Mouse (Mus musculus) urinary bladder, adult 18-20 months (tissue): ENCODE data around the gene N4bp2.
A peak's percentile ranks its signal among the peaks of the same experiment; 100 is the strongest.
"Not testable (repeated sequence)": the region's sequence is repeated elsewhere in the genome, so short reads cannot be mapped to it uniquely, and the experiment has no call there.

Experiments
- DNase-seq, 2 experiments: peaks; one replicate each; pipeline ENCODE4 v3.0.0; 2022; ENCODE audit warnings: low spot score in 2 of 2, mixed read lengths in 2 of 2

Gene N4bp2

DNA sequence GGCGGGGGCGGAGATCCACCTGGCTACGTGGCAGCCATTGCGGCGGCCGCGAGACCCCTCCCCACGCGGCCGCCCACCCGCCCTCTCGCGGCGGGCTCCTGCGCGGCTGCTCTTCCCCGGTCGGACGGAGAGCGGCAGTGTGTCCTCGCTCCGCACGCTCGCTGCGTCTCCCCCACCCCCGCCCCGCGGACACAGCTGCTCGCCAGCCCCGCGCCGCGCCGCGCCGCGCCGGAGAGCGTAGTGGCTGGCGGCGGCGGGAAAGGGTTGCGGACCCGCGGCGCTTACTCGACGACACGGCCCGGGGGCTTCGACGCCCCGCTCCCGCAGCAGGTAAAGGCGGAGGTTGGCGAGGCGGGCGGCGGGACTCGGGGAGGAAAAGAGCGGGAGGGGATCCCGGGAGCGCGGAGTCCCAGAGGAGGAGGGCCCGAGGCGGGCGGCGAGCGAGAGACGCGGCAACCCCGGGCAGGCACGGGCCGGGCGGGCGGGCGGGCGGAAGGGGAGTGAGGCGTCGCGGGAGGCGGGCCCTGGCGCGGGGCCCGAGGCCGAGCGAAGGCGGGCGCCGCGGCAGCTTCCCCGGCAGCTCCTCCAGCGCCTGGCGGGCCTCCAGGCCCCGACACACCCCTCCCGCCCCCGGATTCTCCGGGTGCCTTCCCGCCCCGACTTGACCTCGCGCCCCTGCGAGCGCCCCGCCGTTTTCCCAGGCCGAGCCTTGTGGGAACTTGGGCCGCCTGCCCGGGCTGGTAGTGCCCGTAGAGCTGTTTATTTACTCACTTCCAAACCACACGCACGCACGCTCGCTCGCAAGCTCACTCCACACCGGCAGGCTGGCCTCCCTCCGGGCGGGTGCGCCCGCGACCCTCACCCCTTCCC, 830 bp downstream of the N4bp2 start:
- peak; percentile 80 to 84 for DNase-seq

DNA sequence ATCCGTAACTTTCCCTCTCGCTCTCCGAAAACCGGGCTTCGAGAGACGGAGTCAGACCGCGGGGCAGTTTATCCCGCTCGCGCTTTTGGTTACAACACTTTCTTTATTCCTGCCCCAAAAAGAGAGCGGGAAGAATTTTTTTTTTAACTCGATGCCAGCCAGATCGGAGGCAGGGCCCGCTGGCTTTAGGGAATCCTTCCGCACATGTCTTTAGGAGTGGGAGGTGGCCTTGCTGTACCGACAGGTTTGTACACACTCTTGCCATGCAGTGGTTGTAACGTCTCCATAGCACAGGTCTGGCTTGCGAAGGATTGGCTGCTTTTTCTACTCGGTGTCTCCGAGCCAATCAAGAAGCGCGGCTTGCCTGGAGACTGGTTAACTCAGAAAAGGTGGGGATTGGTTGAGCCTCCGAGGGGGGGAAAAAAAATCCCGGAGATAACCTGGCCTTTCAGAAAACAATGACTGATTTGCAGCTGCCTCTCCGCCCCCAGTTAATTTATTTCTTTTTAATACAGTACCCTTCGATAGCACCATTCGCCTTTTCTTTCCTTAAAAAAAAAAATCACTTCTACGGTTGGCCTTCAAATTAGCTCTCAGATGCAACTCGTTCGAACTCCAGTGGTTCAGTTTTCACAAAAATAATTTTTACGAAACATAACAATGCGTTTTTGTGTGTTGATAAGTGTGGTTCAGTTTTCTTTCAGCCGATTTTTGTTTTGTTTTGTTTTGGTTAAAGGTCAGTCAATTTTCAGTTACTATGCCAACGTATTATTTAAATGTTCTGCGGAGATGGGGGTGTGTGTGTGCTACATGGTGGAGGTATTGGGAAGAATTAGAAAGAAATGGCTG, 1.7 kb downstream of the N4bp2 start:
- DNase-seq, result peak in 1 of 2 experiments; percentile 86

DNA sequence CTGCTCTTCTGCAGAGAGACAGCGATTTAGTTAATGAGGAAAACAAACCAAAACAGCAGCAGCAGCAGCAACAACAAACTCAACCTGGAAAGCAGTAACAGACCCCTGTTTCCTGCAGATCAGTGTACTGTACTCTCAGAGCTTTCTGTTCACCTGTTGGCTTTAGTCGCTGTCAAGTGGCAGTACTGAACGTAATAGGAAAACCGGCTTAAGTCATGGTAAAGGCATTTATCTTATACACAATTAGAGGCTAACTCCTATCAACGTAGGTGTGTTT, 2.3 kb downstream of the N4bp2 start:
- DNase-seq, result no peak

DNA sequence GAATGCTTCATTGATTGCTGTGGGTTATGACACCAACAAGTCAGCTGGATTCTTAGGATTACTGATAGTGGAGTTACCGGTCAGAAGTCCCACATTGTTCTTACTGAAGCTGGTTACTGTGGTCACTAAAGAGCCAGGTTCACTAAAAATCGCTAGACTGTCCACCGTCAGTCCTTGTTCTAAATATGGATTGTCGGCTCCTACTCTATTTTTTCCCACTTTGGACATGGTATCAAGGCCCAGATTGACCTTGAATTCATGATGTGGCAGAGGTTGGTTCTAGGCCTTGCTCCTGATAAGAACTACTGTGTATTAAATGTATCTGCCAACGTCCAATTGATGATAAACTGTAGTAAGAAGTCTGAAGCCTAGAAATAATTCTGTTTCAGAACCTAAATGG, 4.7 kb downstream of the N4bp2 start:
- no peak for DNase-seq

DNA sequence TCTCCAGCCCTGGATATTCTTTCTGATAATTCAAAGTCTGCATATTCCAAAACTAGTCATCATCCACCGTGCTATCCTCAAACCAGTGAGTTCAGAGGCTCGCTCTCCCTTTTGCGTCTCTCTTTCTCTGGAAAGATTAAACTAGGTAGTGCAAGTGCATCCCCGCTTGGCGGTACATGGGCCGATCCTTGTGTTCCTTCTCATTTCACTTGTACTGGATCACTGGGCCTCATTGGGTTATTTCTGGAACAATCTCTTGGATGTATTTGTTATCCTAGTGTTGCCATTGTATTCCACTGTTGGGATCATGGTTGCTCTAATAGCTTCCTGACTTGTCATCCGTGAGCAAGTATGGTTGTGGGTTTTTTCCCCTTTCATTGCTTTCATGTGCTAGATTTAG, 6.7 kb downstream of the N4bp2 start:
- no peak for DNase-seq

DNA sequence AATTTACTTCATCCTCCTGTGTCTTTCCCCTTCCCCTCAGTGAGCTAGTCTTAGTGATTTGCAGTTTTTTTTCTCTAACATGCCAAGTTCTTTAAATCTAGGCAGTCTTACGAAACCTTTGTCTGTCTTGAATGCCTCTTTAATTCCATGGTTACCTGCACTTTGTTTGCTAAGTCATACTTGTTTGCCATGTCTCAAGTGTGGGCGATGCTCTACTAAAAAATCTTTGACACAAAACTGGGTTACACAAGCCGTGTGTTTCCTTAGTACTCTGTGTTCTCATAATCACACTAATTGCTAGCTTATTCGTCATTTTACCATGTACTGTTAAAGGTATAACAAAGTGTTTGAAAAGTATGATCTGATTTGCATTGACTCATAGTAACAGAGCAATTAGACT, 7.2 kb downstream of the N4bp2 start:
- no peak for DNase-seq

DNA sequence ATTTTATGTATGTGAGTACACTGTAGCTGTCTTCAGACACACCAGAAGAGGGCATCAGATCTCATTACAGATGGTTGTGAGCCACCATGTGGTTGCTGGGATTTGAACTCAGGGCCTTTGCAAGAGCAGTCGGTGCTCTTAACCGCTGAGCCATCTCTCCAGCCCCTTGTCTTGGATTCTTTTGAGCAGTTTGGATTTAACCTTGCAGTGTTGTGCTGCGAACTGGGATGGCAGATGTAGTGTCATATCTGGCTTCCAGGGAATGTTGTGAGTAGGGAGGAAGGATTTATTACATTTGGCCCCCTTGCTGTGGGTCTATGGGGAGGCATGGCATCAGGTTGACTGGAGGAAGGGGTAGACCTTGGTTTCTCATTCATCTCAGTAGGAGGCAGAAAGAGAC, 10.6 kb downstream of the N4bp2 start:
- DNase-seq, result not testable (repeated sequence)

DNA sequence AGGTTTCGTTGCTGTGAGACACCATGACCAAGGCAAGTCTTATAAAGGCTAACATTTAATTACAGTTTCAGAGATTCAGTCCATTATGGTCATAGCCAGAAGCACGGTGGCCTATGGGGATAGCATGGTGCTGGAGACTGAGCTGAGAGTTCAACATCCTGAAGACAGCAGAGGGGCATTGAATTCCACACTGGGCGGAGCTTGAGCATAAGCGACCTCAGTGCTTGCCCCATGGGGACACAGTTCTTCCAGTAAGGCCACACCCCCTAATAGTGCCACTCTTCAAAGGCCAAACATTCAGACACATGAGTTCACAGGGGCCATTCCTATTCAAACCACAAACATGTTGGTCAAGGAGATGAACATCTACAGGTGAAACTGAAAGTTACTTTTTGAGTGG, 12.8 kb downstream of the N4bp2 start:
- no peak for DNase-seq

DNA sequence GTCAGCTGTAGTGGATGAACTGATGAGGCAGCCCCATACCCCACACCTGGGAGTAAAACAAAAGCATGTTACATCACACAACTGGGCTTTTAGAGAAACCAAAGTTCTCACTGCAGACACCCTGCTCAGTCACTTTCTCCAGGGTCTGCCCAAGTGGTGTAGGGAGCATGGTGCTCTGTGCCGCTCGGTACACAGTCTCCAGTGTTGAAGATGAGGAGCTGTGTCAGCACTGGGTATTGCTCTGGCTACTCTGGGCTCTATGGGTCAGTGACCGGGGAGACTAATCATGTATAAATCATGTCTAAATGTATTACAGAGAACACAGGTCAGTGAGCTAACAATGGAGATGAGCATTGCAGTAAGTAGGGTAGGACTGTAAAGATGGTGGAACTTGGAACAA, 13.6 kb downstream of the N4bp2 start:
- DNase-seq, result no peak

DNA sequence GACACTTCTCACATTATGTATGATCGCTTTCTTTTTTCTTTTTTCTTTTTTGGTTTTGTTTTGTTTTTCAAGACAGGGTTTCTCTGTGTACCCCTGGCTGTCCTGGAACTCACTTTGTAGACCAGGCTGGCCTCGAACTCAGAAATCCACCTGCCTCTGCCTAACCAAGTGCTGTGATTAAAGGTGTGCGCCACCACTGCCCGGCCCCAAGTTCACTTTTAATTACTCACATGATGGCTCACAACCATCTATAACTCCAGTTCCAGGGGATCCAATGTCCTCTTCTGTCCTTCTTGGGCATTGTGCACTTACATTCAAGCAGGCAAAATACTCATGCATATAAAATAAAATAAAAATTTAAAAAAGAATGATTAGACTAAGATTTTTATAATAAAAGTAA, 15.7 kb downstream of the N4bp2 start:
- not testable (repeated sequence) for DNase-seq

DNA sequence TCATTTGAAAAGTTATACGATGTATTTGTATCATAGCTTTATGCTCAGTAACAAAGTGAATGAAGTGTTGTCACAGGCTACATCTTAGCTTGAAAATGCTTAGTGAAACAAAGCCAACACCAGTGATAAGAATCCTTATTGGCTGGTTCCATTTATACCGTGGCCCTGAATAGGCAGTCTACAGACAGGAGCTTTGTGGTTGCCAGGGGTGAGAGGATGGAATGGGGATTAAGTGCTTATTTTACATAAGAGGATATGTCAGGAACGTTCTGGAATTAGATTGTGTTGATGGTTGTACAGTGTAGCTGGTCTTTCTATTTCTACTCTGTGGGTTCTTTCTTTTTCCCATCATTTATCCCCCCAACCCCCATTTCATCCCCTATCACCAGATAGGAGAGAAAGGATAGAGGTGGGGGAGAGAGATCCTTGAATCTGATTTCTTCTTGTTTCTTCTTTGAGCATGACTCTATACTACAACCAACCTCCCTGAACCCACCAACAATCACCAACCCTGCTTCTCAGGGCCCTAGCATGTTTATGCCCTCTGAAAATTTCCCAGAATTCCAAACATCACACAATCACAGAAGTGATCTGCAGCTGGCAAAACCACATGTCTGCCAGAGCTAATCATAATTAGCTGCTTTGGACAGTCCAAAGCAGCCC, 16.2 kb downstream of the N4bp2 start:
- no peak for DNase-seq

DNA sequence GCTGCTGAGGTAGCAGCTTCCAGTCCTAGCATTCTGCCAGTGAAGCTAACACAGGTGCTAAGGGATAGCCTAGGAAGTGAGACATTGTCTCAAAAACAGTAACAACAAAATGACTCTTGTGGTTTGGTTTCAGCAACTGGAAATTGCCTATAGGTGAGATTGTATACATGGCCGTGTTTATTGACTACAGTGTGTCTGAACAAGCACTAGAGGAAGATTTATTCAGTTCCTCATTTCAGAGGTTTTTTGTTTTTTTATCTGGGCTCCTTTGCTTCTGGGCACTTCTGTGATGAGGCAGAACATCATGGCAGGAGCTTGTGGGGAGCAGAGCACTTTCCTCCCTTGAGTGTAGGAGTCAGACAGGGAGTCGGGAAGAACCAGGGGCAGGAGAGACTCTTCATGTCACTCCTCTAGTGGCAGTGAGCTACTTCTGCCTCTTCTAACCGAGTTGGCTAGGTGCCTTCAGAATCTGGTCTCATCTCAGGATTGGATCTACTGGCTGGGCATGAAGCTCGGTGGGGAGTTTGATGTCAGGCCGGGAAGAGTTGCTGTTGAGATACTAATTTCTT, 17.9 kb downstream of the N4bp2 start:
- DNase-seq, result no peak

DNA sequence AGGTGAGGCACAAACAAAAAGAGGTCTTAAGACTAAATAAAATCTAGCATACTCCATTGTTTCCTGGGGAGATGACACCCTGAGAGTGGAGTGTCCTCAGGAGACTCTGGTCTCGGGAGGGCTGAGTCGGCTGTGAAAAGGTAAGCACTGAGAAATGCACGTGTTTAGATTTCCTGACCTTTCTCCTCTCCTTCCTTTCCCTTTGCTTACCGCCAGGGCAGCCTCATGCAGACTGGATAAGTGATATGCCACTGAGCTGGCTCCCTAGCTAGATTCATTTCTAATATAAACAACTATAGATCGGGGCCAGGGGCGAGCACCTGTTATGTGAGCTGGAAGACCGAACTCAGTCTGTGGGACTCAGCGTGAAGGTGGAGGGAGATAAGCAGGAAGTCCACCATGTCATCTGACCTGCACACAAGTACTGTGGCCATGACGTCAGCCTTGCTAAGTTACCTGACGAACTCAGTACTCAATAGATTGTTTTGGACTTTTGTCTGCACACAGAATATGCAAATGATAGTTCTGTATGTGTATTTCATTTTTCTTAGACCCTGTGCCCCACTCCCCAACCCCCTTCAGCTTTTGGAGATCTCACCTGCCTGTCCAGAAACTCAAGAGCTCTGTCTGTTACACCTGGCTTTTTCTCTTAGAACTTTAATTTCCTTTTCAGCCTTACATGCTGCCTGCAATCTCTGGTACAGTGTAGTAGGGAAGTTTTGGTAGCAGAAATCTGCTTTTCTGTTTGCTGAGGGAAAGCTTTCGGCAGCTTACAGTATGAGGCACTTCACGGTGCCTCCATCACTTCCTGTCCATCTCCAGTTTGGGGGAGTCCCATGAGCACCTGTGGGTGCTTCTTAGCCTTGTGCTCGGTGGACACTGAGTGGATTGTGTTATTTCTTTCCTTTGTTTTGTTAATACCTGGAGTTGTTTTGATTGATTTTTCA, 18.7 kb downstream of the N4bp2 start:
- no peak for DNase-seq

DNA sequence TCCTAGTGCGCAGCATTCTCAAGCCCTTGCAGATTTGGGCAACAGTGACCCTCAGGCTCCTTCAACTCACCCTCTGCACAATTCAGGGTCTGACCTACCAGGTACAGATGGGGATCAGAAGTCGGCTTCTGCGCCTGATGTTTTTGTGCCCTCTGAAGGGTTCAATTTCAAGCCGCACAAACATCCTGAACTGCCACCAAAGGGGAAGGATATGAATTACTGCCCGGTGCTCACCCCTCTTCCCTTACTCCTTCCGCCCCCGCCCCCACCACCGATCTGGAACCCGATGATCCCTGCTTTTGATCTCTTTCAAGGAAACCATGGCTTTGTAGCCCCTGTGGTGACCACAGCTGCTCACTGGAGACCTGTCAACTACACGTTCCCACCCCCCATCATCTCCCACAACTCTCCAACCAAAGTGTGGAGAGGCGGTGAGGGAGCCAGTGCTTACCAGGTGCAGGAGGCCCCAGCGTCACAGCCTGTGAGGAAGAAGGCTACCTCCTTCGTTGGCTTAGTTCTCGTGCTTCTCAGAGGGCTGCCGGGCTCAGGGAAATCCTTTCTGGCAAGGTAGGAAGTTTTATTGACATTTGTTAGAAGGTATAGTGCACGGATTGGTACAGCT, 27.4 kb downstream of the N4bp2 start:
- DNase-seq, result no peak

DNA sequence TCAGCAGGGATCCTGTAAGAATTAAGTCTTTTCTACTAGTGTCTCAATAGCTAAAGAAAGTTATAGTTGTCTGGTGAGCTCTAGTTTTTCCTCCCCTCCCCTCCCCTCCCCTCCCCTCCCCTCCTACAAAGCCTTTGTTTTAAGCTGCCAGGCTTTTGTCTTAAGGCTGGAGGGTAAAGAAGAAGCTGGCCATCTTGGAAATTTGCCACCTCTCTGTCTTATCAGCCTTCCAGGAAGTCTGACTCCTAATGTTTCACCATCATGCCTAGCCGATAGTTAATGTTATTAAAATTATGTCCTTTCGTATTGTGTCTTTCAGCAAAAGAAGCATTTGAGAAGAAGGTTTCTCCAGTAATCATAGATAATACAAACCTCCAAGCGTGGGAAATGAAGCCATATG, 30.9 kb downstream of the N4bp2 start:
- DNase-seq, result no peak

DNA sequence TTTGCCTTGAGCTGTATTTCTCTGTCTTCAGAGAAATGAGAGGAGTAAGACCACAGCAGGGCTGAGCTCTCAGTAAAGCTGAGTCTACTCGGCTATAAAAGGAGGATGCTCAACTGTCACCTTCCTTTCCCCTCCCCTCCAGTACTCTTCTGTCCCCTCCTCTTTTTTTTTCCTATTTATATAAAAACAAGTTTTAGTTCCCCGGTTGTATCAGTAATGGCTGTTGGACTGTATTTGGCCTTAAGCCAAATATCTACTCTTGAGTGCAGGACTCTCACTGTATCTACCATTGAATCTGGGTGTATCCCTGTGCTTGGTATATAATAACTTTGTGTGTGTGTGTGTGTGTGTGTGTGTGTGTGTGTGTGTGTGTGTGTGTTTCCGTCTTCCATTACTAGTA, 31.4 kb downstream of the N4bp2 start:
- DNase-seq, result no peak

DNA sequence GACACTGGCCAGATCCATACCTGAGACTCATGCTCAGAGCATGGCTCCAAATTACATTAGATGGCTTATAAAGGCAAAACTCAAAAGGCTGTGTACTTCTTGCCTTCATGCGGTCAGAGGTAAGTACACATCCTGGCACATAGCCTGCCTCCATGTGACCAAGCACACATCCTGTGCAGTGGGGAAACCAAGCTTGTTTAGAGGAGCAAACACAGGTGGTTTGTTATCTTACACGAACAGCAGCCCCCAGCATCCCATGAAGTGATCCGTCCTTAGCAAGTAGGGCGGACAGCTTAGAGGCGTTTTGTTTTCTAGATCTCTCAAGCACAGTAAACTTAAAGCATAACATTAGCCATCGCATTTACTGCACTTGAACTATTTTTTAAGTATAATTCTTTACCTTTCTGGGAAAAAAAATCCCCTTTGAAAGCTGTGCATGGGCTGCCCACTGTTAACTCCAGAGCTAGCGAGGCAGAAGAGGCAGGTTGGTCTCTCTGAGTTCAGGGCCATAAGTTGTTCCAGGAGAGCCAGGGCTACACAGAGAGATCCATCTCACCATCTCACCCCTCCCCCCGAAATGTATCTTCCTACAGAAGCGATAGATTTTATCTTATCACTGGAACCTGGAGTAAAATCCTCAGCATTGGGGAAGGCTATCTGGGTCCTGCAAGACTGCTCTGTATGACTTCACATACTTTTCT, 32.1 kb downstream of the N4bp2 start:
- DNase-seq, result no peak

DNA sequence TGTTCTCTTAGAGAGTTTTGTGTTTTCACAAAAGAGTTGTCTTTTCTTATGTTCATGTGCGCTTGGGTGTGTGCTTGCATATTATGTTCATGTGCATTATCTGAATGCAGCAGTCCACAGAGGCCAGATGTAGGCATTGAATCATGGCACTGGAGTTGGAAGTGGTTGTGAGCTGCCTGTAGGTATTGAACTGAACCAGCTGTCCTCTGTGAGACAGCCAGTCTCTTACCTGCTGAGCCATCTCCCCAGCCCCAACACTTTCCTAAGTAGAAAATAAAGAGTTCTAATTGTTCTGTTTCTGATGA, 32.6 kb downstream of the N4bp2 start:
- no peak for DNase-seq

DNA sequence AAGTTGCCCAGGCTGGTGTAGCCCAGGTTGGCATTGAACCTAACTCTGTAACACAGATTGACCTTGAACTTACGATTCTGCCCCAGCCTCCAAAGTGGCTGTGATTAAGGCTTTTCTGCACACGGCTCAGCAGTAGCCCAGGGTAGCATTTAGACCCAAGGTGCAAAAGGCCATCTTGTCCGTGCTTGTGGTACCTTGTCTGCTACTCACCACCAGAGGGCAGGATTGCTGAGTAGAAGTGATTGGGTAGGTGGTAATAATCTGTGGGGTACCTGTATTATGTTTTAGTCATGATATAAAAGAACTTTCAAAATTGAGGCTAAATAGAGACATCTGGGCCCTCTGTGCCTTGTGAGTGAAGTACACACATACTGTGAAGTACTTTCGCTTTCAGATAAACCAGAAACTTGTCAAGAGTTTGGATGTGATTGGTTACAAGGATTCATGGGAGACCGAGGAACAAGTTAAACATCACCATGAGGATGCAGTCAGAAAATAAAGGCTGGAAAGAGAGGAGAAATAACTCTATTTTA, 60.3 kb downstream of the N4bp2 start:
- peak in 1 of 2 experiments; percentile 16 for DNase-seq

DNA sequence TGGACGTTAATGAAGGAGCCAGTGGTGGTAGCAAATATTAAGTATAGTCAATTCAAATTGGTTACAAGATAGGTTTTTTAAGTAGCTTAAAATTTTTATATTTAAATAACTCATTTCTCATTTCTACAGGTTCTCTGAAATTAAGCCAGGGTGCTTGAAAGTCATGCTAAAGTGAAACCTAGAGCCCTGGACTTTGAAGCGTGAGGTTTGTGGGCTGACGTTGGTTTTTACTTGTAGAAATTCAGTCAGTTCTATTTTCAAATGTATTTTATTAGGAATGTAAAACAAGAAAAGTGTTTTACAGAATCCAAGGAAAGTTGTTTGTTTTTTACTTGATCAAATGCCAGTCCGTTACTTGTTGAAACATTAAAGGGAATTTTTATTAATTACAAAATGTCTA, 63.2 kb downstream of the N4bp2 start:
- no peak for DNase-seq
